Comparison of ENCODE assay signal across 9 mouse cellular contexts in genomic region chr5:118880546-118880945, GRCm38 (mm10).
DNase-seq lines count a peak whose midpoint lies in the region; ATAC-seq lines count a peak whose summit lies in the region.
"Had no signal": no experiment of that assay in that cellular context is flagged by ENCODE, and none has a peak within 500 bp of the region (broad histone marks: within the 10 kb centered on the region; RNA-seq: fewer than 3 reads in every experiment).

No protein-coding gene starts in this region.

- peak; percentile 13 to 26 for DNase-seq in heart, adult 18-20 months
- DNase-seq in adrenal gland, adult 2 months: peak; percentile 71
- DNase-seq in heart, postnatal 10 days: peak; percentile 22 to 36
- DNase-seq in thymus, postnatal 14 days: no peak

- H3K27me3 ChIP-seq in heart, embryonic 11.5 days (ENCODE audit: control insufficient read depth, insufficient read depth, low read length): peaks cover 14% of the 10 kb centered on the region
- peaks cover 70% of the 10 kb centered on the region for H3K27me3 ChIP-seq in limb, embryonic 12.5 days

- H3K27ac ChIP-seq in heart, embryonic 11.5 days (ENCODE audit: low read depth, low read length): no peak overlapping the region
- H3K27ac ChIP-seq in limb, embryonic 12.5 days: 0 out of 2 replicates have a peak overlapping the region, but pooled peaks have one; percentile 23

- H3K9me3 ChIP-seq in heart, embryonic 11.5 days (replicated peaks; ENCODE audit: control insufficient read depth, low read length): no peaks in the 10 kb centered on the region
- H3K9me3 ChIP-seq in limb, embryonic 12.5 days: no peaks in the 10 kb centered on the region
- H3K9me3 ChIP-seq: megakaryocyte, embryonic 14.5 days had no signal

- no peaks in the 10 kb centered on the region for H3K36me3 ChIP-seq in heart, embryonic 11.5 days (ENCODE audit: control insufficient read depth, insufficient read depth, low read length)
- no peaks in the 10 kb centered on the region for H3K36me3 ChIP-seq in limb, embryonic 12.5 days

- ATAC-seq in heart, embryonic 11.5 days (replicated peaks; ENCODE audit: insufficient number of reproducible peaks, low FRiP score, low TSS enrichment): no peak
- ATAC-seq in limb, embryonic 12.5 days (ENCODE audit: insufficient number of reproducible peaks, insufficient read depth, low FRiP score, low TSS enrichment, low read depth): no peak
- ATAC-seq in granulocyte monocyte progenitor cell, adult 5-6 weeks (replicated peaks; ENCODE audit: poor library complexity, severe bottlenecking): no peak
- ATAC-seq in megakaryocyte, adult 5-6 weeks (ENCODE audit: poor library complexity, severe bottlenecking): no peak

- no peak overlapping the region for H3K9ac ChIP-seq in heart, embryonic 11.5 days (ENCODE audit: low read depth, low read length)
- H3K9ac ChIP-seq in limb, embryonic 12.5 days (replicated peaks): no peak overlapping the region

- H3K4me2 ChIP-seq in heart, embryonic 11.5 days: no peak overlapping the region
- H3K4me2 ChIP-seq in limb, embryonic 12.5 days: no peak overlapping the region

- H3K4me1 ChIP-seq in heart, embryonic 11.5 days (ENCODE audit: control insufficient read depth, insufficient read depth, low read length): no peaks in the 10 kb centered on the region
- peaks cover 20% of the 10 kb centered on the region for H3K4me1 ChIP-seq in limb, embryonic 12.5 days (replicated peaks)

- intact Hi-C loops in heart, postnatal 10 days (cut with DNase I): loop anchor here (5.0 to 10.0 kb wide), 2 partner anchors 67 to 94 kb away; no protein-coding TSS in a partner anchor

- no peak overlapping the region for H3K4me3 ChIP-seq in heart, embryonic 11.5 days (ENCODE audit: low read depth, low read length)
- H3K4me3 ChIP-seq in limb, embryonic 12.5 days (replicated peaks): no peak overlapping the region
- H3K4me3 ChIP-seq: megakaryocyte, embryonic 14.5 days had no signal

- 77% methylated on average over 9 of the region's 9 CpGs for WGBS in heart, embryonic 11.5 days (ENCODE audit: insufficient replicate concordance)
- 74% methylated on average over 9 of the region's 9 CpGs for WGBS in limb, embryonic 12.5 days
